Mouse (Mus musculus) Patski (cell line): ENCODE measurements at regions not wholly inside any gene's neighbourhood (a gene's known extent, or its start where the extent isn't known, plus 50 kb on each side); places are given as distances from the start of the nearest gene placed in this dataset.
"Not testable (repeated sequence)": the region's sequence is repeated elsewhere in the genome, so short reads cannot be mapped to it uniquely, and the experiment has no call there.

ENCODE experiments used
- ATAC-seq: fragments of 100-300 bp; one replicate; pipeline ENCODE4 v1.8.0; 2021
- CTCF ChIA-PET: fragments of 350-600 bp; sonication (Branson Sonifier 250); formaldehyde crosslinking; loops from one replicate; lab custom pipeline; 2022; ENCODE audit warnings: inconsistent platforms; lab: Charles Lee
- POLR2A ChIA-PET: fragments of 350-600 bp; sonication (Branson Sonifier 250); formaldehyde crosslinking; loops from one replicate; lab custom pipeline; 2022; ENCODE audit warnings: antibody characterized with exemption, inconsistent platforms; lab: Charles Lee
- DNase-seq: peaks from one replicate; pipeline ENCODE4 v3.0.0-alpha.2; 2011; ENCODE audit warnings: low read depth, low spot score
- H3K27me3 ChIP-seq: fragments of 371-371 bp; one replicate; pipeline ENCODE4 v1.5.1; 2021
- CTCF ChIP-seq: fragments of 100-300 bp; IDR thresholded peaks from one replicate; pipeline ENCODE4 v1.5.1; 2021
- in situ Hi-C: fragments of 300-500 bp; cut with MboI; formaldehyde crosslinking; loops from 3 replicates; pipeline ENCODE4 v1.11.1; 2018; ENCODE audit warnings: low pct_unique_long_range_greater_than_20kb, mixed read lengths

DNA sequence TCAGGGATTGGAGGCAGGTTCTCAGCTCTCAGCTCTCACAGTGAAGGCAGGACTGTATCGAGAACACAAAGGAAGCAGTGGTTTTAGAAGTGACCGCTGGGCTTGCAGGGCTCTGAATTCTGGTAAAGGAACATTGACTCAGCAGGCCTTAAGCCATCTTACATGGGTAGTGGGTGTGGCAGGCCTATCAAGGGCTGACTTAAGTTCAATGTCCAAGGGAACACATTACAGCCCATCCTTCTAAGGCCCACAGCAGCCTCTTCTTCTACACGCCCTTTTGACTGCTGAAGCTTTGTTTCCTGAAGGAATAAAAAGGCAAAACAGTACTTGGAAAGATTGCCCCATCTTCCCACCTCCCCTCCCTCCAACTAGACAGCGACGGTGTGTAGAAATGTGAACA lies 137.6 kb downstream of the Tnfsf18 start:
- no peak for DNase-seq
- H3K27me3 ChIP-seq, result no peaks in the 10 kb centered on the region
- TF ChIP-seq CTCF, result no peak
- in situ Hi-C loops, result no loop called here
- ChIA-PET CTCF (no interaction called here), POLR2A (no interaction called here)
- ATAC-seq, result no peak

- ChIA-PET CTCF (no interaction called here), POLR2A (no interaction called here)
- DNase-seq (peak; percentile 80), ATAC-seq (peak; percentile 98)
- no peak for TF ChIP-seq CTCF
- H3K27me3 ChIP-seq, result no peaks in the 10 kb centered on the region
- in situ Hi-C loops, result no loop called here
Measured at GRCm38 (mm10) chr1:161621291-161621690, 126.8 kb downstream of the Tnfsf18 start.

DNA sequence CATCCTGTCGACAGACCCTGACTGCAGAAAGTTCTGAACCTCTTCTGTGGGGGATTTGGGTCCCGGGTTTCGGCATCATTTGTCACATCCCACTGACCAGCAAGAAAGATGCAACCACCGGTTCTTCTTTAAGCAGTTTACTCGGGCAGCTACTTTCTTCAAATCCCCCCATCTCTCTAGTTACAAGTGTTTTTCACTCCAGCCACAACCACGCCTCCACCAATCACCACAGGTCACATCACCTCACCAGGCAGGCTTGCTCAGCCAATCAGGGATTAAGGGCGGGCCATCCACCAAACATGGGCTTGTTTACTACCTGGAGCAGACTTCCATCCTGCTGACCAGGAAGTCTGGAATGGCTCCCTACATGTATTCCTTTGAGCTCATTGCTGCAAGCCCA lies 119.6 kb downstream of the Tnfsf18 start:
- POLR2A ChIA-PET, H3K27me3 ChIP-seq, in situ Hi-C loops, DNase-seq, CTCF ChIA-PET, ATAC-seq: not testable (repeated sequence)

- in situ Hi-C loops, ATAC-seq, CTCF ChIA-PET, H3K27me3 ChIP-seq, POLR2A ChIA-PET, DNase-seq: not testable (repeated sequence)
Measured at GRCm38 (mm10) chr1:161613658-161614057, 119.2 kb downstream of the Tnfsf18 start.

- no peak for TF ChIP-seq CTCF
- ChIA-PET CTCF (no interaction called here), POLR2A (no interaction called here)
- no peaks in the 10 kb centered on the region for H3K27me3 ChIP-seq
- in situ Hi-C loops, result no loop called here
- no peak for DNase-seq
- no peak for ATAC-seq
Measured at GRCm38 (mm10) chr1:161607446-161607845, 113.0 kb downstream of the Tnfsf18 start.

GRCm38 (mm10) chr1:161602150-161602549 lies 107.7 kb downstream of the Tnfsf18 start:
- peak; percentile 31 for TF ChIP-seq CTCF
- no peak for DNase-seq
- ChIA-PET POLR2A (no interaction called here), CTCF (no interaction called here)
- in situ Hi-C loops, result no loop called here
- H3K27me3 ChIP-seq, result no peaks in the 10 kb centered on the region
- ATAC-seq, result no peak

GRCm38 (mm10) chr1:161601167-161601566 lies 106.7 kb downstream of the Tnfsf18 start:
- DNase-seq (no peak), ATAC-seq (no peak)
- POLR2A ChIA-PET, result no interaction called here
- no peaks in the 10 kb centered on the region for H3K27me3 ChIP-seq
- CTCF ChIA-PET, result no interaction called here
- no peak for TF ChIP-seq CTCF
- in situ Hi-C loops, result no loop called here

- H3K27me3 ChIP-seq, result no peaks in the 10 kb centered on the region
- ChIA-PET CTCF (no interaction called here), POLR2A (no interaction called here)
- ATAC-seq (no peak), DNase-seq (no peak)
- no peak for TF ChIP-seq CTCF
- in situ Hi-C loops, result no loop called here
Measured at GRCm38 (mm10) chr1:161598167-161598566, 103.7 kb downstream of the Tnfsf18 start.

DNA sequence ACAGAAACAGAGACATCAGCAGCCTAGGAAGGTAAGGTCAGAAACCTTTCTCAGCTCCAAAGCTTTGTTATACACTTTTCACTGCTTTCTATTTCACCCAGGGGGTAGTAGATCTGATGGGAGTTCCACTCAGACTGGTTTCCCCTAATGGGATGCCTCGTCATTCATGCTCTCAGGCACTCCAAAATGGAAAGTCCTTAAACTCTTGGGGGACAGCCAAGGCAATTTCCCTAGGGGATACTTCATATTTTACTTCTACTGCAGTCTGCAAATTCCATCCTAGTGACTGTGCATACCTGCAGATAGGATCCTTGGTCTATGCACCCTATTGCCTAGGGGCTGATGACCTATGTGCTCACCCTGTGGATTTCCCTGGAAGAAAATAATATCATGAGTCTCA lies 82.1 kb downstream of the Tnfsf18 start:
- ATAC-seq (no peak), DNase-seq (peak; percentile 30)
- POLR2A ChIA-PET, result interaction anchor here (0.6 kb wide), 1 partner anchor 21 kb away, joined by 7 read pairs; no protein-coding TSS in a partner anchor
- in situ Hi-C loops, result no loop called here
- no peak for TF ChIP-seq CTCF
- CTCF ChIA-PET, result no interaction called here
- no peaks in the 10 kb centered on the region for H3K27me3 ChIP-seq

DNA sequence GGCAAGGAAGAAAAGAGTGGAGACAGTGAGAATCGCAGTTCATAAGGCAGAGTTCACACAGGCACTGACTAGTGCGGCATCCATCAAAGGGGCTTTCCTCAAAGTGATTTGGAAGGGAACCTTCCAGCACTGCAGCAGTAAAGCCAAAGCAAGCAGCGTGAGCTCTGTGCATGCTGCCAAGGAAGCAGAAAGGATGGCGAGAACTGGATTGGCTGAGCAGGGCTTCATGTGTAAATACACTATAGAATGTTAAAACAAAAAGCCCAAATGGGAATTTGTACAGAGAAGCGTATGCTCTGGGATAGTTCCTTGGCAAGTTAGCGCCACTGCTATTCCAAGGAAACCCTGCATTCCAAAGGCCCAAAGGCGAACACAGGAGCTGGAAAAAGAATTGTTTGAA lies 81.5 kb downstream of the Tnfsf18 start:
- DNase-seq (no peak), ATAC-seq (no peak)
- no peaks in the 10 kb centered on the region for H3K27me3 ChIP-seq
- ChIA-PET POLR2A (no interaction called here), CTCF (no interaction called here)
- no peak for TF ChIP-seq CTCF
- in situ Hi-C loops, result no loop called here

DNA sequence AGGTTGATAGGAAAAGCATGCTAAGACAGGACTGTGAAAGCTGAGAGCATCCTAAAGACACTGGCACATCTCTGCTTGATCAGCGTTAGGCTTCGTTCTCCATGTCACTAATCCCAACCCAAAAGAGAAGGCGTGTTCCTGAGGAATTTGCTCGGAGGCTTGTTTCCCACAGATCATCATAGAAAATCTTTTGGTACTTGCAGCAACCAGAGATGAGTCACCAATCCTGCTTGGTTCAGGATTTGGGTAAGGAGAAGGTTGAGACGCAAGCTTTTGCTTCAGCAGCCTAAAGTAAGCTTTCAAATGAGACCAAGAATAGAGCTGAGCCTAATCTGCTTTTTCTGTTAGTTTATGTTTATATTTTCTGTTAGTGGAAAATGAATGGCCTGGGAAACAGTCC lies 80.7 kb downstream of the Tnfsf18 start:
- H3K27me3 ChIP-seq, result no peaks in the 10 kb centered on the region
- in situ Hi-C loops, result no loop called here
- POLR2A ChIA-PET, result no interaction called here

DNA sequence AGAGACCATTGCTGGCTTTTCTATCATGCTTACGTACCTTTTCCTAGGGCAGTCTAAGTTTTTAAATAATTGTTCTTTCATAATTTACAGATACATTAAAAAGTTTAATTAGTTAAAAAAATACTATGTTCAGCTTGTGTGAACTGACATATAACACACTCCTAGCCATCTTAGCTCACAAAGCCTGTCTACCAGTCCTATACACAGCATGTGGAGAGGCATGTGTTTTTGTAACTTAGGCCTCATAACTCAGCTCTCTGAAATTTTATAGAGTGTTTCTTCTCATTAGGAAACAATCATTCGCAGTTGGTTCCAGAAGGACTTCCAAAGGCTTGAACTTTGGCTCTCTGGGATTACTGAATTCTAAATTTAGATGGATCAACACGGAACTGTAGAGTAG lies 76.3 kb downstream of the Tnfsf18 start:
- no peak for TF ChIP-seq CTCF
- no peak for ATAC-seq
- no peaks in the 10 kb centered on the region for H3K27me3 ChIP-seq
- in situ Hi-C loops, result no loop called here
- CTCF ChIA-PET, result no interaction called here
- no peak for DNase-seq
- POLR2A ChIA-PET, result no interaction called here

More for the DNA sequence above, 80.7 kb downstream of the Tnfsf18 start:
- ATAC-seq, result no peak
- CTCF ChIA-PET, result no interaction called here
- DNase-seq, result no peak
- no peak for TF ChIP-seq CTCF
